Mouse (Mus musculus) natural killer cell, adult 2 months (primary cell): Measurements from ENCODE around the gene Tcf20.
"Not testable (repeated sequence)": the region's sequence is repeated elsewhere in the genome, so short reads cannot be mapped to it uniquely, and the experiment has no call there.

Source experiments
- DNase-seq, 2 experiments: peaks; one replicate each; pipeline ENCODE4 v3.0.0; 2022; ENCODE audit warnings: low spot score in 2 of 2

Gene Tcf20

DNA sequence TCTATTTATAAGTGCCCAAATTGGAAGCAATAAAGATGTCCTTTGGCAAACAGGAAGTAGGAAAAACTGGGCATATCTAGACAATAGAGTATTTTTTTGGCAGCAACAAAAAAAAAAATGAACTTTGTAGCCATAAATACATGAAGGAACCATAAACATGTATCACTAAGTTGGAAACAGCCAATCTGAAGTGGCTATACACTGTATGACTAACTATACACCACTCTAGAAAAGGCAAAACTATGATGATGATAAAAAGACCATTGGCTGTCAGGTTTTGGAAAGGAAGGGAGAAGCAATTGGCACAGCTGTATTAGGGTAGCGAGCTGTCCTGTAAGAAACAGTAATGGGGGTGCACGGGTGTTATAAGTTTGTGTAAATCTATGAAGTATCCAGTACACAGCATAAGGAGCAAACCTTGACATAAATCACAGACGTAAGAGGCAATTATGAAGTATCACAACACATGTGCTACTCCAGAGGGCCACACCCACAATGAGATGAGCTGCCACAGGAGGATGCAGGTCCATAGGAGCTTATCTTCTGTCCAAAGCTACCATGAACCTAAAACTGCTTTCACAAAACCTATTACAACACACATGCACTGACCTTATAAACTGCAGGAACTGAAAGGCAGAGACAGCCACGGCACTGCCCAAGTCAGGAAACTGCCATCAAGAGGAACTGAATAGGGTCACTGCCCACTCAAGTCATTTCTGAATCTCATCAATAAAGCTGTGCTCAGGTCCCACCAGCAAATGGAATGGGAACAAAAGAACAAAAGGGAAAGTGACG lies 180.5 kb downstream of the Tcf20 start:
- no peak for DNase-seq

DNA sequence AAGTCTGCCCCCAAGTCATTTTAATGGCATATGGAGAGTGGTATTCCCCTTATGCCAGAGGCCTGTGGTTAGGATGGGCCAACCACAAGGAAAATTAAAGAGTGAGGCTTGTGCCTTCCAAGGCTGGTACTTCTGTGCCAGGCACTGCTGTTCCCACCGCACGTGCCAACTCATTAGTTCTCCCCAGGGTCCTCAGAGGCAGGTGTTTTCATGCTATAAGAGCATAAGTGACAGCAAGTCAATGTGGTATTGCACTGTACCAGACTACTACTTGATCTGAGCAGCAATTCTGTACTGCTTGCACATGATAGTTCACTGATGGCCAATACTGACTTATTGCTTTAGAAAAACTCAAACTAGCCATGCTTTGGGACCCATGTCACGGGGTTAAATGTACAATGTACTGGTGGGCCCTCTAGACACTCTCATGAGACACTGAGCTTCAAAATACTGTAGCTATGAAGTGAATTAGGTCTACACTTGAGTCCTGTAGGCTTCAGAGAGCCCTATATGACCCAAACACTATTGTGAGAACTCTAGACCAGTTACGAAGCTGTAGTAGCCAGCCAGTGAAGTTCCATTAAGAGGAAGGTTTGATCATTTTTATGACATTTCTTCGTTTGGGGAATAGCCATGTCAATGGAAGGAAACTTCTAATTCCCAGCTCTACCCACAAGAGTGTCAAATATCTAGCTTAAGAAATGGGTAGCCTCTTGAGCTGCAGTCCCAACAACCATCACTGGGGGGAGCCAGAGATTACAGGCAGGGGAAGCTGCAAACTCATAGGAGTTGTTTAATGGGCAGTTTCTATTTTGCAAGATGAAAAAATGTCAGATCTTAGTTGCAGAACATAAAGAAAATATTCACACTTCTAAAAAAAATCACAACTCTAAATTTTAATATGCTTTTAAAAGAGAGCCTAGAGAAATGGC lies 182.7 kb downstream of the Tcf20 start:
- DNase-seq, result peak; percentile 55 to 73

DNA sequence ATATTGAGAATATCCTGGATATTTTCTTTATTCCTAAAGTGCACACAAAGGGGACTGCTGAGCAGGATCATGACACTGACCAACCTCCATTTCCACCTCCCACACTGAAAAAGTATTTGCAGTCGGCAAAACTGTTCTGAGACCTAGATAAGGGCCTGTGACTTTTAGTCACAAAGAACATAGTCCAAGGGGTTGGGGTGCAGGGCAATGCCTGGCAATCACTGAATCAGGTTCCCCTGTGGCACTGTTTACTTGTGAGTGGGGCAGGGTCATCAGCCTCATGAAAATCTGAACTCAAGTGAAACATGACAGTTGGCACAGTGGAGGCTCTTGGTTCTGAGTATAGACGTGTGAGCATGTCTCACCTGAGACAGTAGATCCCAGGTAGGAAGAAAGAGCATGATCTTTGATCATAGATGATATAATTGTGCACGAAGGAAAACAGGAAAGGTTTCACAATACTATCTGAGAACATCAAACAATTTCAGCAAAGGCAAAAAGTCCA lies 191.7 kb downstream of the Tcf20 start:
- DNase-seq, result no peak

DNA sequence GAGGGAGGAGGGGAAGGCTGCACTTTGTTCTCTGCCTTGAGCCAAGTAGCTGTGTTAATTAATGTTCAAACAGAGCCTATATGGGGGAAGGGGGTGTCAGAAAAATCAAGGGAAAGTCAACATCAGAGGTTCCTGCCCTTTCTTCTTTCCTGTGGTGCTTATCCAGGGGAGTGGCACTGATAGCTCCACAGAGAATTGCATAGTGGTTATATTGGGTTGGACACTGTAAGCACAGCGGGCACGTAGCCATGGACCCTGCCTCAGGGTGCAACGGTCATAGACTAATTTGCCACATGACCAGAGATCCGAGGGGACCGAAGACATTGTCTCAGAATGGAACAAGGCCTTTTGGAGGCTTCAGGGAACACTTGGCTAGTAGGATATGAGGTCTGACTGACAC lies 193.4 kb downstream of the Tcf20 start, which contains the start of gene Cyp2d26:
TSS of gene Cyp2d26 (minus strand) at position 18 of the 400 bp plus-strand sequence.
- DNase-seq, result no peak

DNA sequence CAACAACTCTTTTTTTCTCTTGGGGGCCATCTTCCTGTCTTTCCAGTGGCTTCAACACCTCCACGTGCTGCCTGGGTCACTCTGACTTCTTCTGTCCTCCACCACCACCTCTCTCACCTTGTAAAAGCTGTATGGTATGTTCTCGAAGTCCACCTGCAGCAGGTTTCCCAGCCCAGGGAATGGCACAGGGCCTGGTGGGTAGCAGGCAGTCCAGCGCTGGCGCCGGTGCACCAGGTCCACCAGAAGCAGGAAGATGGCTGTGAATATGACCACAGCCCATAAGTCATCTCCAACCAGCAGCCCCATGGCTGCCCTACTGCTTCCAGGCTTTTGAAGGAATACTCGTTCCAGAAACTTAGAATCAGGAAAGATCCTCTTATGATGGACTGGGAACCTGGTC lies 193.8 kb downstream of the Tcf20 start:
- DNase-seq, result no peak

DNA sequence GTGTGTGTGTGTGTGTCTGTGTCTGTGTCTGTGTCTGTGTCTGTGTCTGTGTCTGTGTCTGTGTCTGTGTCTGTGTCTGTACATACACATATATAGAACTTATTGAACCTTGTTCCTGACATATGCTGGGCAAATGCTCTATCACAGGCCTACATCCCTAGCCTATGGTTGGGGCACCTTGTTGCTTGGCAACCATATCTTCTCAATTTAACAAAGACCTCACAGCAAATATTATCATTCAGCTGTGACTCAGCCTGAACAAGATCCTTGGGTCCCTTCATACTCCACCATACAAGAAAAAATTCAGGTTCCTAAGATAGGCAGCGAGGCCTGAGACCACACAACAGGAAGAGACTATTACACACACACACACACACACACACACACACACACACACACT lies 194.2 kb downstream of the Tcf20 start:
- no peak for DNase-seq

DNA sequence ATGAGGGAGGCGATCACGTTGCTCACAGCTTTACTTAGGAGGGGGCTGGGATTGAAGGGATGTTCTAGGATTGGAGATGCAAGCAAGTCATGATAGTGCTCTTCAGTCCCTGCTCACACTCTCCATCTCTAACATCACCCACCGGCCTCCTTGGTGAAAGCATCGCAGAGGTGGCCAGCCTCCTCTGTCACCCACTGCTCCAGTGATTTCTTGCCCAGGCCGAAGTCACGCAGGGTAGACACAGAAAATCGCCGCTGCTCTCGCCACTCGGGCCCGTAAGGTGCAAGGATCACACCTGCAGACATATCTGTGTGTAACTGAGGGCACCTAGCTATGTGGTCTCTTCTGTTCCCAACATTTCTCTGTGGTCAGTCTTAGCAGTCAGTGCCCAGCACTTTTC lies 195.1 kb downstream of the Tcf20 start:
- no peak for DNase-seq

DNA sequence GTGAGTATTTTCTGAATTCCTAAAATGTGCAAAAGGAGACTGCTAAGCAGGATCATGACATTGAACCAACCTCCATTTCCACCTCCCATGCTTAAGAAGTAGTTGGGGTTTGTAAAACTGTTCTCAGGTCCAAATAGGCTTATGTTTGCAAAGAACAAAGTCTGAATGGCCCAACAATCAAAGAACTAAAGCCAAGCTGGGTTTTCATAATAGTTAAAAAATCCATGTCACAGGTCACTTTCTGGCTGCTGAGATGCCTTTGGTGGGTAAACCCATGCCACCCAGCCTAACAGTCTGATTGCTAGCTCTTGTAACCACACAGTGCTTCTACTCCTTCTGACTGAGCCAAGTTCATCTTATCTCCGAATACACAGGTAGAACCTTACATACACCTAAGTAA lies 203.1 kb downstream of the Tcf20 start:
- no peak for DNase-seq

DNA sequence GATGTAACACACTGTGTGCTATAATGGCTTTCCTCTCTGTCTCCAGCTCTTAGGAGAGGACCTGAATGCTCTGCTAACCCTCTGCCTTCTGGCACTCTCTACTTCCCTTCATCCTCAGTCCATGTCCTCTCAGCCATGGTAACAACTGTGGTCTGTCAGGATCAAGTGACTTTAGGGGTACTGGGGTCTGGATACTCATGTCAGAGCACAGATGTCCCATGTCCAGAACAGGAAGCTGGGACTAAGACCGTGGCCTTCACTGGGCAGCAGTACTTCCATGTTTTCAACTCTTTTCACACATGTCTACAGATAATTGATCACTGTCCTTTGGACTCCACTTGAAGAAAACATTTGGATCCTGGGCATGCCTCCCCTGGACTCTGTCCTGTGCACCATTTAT lies 203.9 kb downstream of the Tcf20 start:
- DNase-seq, result no peak

DNA sequence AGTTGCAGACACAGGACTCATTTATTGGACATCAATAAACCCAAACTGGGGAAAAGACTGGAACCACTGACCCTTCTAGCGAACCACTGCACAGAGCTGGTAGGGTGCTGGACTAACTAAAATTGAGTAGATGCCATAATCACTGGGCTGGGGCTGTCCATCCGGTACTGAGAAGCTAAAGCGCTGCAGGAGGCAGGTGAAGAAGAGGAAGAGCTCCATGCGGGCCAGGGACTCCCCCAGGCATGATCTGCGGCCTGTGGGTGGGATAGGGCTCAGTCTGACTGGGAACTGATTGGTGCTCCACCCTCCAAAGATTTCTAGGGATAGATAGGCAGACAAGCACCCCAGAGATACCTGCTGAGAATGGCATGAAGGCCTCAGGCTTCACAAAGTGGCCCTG lies 209.8 kb downstream of the Tcf20 start:
- not testable (repeated sequence) for DNase-seq

DNA sequence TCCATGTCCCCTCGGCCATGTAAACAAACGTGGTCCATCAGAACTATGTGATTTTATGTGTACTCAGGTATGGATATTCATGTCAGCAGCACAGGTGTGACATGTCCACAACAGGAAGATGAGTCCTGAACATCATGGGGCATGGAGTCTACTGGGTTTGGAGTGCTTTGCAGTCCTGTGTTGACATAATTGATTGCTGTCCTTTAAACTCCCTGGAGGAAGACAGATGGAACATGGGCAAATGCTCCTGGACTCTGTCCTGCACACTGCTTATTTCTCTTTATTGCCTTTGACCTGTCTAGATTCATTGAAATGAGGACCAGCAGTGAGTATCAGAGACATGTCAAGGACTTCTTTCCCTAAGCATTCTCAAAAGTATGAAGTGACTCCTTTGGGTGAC lies 221.7 kb downstream of the Tcf20 start:
- no peak for DNase-seq

DNA sequence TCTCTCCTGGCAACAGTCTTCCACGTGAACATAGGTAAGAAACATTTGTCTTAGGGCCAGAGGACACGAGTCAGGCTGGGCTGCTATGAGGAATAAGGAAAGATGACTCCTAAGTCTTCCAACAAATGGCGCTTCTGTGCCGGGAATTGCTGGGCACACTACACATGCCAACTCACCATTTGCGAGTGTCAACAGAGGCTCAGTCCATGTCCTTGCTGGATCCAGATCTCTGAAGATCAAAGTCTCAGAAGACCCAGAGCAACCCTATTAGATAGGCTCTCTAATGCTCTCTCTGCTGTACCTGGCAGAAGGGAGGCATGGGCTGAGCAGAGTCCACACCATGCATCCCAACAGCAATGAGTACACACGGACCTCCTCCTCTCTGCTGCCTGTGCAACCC lies 222.8 kb downstream of the Tcf20 start:
- no peak for DNase-seq

DNA sequence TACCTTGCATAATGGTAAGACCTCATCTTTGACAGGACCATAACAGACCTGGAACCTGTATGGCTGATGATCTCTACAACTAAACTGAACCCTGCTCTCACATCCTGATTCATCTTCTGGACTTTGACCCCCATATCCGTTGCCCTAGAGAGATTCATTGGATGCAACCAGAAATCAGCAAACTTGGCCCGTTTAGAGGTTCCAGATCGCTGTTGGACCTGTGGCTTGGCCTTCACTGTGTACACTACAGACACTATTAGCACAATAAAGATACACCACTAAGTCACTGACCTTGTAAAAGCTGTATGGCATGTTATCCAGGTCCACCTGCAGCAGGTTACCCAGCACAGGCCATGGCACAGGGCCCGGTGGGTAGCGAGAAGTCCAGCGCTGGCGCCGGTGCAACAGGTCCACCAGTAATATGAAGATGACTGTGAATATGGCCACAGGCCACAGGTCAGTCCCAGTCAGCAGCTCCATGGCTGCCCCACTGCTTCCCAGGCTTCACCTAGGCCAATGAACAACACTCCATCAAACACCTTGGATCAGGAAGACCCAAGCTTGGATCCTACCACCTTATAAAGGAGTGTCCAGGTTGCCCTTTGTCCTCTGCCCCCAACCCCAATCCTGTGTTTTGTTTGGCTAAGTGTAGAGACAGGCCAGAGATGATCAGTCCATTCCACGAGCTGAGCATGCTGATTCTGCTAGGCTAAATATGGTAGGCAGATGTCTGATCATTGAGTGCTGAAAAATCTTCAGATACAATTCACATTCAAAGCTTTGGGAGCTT lies 223.8 kb downstream of the Tcf20 start, which contains the start of gene Cyp2d40:
TSS of gene Cyp2d40 (minus strand) at position 553 of the 790 bp plus-strand sequence.
- DNase-seq, result no peak
